Mouse (Mus musculus) cerebellum, postnatal 36 days (tissue): Measurements from ENCODE around the gene Fam81a.

Experiments used
- DNase-seq, 2 experiments: peaks; one replicate each; pipeline ENCODE4 v3.0.0; 2021 to 2022; ENCODE audit warnings: mixed read lengths in 2 of 2

Gene Fam81a

DNA sequence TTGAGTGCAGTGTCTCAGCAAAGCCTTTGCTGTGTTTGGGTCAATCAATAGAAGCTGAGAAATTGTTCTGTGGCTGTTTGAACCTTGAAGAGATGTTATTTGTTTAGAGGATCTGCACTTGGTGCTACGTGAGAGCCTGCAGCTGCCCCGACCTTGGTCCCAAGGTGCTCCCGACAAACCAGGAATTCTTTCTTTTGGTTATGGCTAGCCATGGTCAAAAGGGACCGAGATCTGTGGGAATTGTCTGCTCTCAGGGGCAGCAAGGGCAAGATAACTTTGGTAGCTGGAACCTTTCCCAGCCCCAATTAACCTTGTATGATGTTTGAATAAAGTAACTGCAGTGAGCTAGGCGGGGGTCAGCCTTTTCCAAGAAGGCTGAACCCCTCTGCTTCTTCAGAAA lies 34.2 kb downstream of the Fam81a start:
- DNase-seq, result no peak

DNA sequence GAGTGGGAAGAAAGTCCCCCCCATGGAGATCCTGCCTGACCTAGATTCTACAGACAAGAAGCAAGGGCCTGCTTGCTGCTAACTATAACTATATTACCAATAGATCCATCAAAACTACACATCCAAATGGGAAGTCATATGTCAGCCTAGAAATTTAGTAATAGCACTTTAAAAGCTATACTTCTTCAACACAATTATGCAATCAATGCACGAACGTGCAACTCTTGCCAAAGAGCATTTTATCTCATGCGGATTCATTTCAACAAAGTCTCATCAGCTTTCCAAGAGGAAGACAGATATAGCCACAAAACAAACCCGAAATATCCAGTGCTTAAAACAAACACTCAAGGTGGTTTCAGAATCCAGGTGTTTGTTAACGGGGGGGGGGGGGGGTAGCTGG lies 36.8 kb downstream of the Fam81a start:
- DNase-seq, result no peak

DNA sequence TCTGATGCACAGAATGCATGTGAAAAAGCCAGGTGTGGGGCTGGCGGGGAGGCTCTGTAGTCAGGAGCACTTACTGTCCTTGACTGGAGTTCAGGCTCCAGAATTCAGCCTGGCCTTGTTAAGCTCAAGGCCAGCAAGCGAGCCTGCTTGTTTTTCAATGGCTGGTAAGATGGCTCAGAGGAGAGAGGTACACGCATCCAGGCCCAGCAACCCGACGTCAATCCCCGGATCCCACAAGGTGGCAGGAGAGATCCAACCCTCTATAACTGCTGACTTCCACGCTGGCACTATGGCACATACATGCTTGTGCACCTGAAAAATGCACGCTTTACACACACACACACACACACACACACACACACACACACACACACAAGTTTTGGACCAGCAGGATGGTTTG lies 39.3 kb downstream of the Fam81a start:
- DNase-seq, result no peak

DNA sequence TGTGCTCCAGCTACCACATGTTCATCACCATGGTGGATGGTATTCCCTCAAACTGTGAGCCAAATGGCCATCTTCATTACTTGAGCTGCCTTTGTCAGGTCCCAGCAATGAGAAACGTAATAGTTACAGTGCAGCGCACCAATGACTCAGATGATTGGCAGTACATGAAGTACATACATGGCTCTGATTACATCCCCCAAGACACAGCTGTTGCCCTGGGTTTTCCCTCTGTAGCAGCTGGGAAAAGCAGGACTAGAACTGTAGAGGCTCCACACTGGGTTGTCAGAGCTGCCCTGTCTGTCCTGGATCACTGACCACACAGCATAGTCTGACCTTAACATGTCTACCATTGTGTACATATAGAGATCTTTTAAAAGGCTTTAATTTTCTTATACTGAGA lies 44.8 kb downstream of the Fam81a start:
- no peak for DNase-seq

DNA sequence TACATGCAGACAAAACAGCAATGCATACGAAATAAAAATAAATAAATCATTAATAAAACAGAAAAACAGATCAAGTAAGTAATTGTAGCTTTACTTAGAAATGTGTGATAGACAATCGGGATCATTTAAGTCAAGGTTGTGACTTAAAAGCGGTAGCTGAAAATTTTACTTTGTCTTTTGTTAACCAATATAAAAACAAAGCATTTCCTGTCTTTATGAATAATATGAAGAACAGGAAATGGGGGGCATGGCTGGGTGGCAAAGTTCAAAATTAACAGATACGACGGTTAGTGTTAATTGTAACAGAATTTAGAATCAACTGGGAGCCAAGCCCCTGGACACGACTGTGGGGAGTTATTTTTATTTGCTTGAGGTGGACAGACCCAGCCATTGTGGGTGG lies 47.3 kb downstream of the Fam81a start:
- no peak for DNase-seq

DNA sequence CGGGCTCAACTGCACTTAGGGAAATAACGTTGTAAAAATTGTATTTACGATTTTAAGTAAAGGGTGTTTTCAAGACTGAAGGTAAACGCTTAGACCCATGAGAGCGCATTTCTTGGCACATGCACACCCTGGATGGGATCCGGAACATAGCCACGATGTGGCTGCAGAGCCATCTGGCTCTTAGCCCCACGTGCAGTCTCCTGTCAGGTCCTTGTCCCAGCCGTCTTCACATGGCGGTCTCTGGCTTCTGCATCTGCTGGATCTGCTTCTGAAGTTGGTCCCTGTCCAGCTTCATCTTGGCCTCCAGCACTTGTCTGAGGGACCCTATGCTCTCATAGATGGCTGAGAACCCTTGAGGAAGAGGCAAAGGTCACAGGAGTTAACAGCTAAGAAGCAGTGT lies 51.8 kb downstream of the Fam81a start:
- DNase-seq, result peak; percentile 9 to 11

DNA sequence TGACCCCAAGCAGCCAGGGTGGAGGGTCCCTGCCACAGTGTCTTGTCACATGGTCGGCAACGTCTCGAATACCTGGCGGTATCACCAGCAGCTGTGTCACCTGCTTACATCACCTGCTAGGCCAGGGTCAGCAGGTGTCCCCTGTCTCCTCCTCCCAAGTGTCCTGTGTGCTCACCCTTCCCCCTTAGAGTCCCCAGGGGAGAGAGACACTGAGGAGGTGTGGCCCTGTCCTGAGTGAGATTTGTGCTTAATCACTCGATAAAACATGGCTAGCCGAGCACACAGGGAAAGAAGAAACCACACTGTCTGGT lies 53.6 kb downstream of the Fam81a start:
- DNase-seq, result no peak

DNA sequence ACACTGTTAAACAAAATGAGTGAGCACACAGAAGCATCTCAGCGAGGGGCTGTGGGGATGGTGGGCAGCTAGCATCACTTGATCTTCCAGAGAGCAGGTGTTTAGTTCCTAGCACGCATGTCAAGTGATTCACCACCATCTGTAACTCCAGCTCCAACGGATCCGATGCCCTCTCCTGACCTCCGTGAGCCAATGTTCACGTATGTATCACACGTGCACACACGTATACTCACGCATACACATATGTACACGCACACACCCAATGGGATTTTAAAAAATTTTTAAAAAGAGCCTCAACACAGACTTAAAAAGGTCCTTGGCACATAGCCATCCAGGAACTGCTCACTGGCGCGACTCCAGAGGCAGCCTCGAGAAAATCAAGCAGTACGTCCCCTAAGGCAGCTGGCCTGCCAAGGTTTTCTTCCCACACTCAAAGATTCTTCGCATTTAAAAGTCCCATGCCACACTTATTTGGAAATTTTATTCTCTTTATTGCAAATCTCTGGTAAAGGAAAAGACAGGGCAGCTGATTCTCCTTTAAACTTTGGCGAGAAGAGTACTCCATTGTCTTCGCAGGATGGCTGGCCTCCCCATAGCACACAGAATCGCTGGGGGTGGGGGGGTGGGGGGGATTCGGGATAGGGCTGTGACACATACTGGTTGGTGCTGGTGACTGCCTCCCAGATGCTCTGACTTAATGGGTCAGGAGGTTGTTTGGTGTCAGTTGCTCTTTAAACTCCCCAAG lies 54.1 kb downstream of the Fam81a start:
- DNase-seq, result no peak

DNA sequence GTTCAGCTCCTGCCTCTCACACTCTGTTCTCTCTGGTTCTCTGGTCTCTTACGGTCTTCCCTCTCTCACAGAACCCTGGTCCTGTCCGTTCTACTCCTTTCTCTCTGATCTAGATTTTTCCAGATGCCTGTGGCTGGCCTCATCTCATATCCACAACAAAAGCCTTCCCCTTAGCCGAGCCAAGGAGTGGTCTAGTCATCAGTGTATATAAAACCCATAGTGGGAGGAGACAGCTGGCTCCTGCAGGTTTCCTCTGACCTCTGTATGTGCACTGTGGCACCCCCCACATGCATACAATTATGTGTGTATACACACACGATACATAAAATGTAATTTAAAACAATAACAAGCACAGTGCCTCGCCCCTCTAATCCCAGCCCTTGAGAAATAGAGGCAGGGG lies 55.0 kb downstream of the Fam81a start:
- DNase-seq, result no peak

DNA sequence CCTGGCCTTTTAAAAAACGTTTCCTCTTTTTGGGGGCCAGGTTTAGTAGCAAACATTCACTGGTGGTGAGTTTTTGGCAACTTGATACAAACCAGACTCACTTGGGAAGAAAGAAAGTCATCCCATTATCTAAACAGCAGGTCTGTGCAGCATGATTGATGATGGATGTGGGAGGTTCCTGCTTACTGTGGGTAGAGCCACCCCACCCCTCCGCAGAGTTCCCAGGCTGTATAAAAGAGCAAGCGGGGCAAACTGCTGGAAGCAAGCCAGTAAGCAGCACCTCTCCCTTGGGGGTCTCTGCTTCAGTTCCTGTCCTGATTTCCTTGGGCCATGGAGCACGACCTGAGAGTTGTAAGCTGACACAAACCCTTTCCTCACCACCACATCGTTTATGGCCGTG lies 56.3 kb downstream of the Fam81a start:
- no peak for DNase-seq

DNA sequence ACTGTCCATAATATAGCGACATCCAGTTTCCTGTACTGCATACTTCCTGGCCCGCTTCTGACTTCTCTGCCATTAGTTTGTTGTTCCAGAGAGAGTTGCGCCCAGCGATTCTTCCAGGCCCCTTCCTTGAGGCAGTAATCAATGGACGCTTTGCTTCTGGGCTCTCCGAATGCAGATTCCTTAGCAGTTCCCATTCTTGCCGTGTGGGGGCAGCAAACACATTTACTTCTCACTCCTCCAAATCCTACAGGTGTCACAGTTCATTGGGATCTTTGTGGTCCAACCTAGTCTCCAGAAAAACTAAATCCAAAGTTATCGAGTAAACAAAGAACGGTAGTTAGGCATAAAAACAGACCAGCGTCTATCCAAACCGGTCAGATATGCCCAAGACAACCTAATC lies 58.3 kb downstream of the Fam81a start:
- DNase-seq, result peak; percentile 39 to 44

DNA sequence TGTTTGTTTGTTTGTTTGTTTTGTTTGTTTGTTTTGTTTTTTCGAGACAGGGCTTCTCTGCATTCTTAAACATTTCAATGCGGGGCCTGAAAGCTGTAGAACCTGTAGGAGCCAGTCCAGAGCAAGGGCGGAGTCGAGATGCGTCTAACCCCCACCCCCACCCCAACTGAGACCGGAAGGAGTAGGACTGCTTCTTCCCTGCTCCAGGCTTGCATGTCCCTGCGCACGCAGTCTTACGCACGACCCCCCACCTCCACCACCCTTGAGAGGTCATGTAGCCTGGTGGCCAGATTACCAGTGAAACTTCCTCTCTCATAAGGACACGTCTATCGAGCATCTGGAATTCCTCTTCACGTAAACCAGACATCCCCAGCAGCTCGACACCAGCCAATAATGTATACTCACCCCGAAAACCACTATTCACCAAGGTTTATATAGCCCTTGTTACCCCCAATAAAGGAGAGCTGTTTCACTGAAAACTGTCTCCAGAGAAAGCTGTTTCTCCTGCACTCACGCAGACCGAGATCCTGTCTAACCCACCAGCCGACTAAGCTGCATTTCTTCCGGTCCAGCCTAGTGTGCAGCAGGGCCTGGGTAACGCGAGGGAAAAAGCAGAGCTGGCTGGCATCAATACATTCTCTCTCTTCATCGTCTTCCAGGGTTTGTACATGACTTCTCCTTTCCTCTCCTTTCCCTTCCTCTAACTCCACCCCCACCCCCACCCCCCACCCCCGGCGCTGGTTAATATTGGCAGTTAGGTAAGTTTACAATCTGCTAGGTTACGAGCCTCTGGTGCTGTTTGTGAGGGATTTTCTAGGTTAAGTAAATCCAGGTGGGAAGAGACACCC lies 59.8 kb downstream of the Fam81a start:
- DNase-seq, result no peak

DNA sequence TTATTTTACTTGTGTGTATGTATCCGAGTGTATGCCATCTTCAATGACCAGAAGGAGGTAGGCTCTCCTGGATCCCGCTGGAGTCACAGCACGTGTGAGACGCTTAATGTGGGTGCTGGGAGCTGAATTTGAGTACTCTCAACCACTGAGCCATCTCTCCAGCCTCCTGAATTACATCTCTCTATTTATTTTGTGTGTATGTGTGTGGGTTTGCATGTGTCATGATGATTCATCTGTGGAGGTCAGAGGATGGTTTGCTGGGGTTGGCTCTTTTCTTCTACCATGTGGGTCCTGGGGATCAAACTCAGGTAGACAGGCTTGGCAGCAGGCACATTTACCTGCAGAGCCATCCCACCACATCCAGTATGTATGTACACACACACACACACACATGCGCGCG lies 60.6 kb downstream of the Fam81a start:
- no peak for DNase-seq

DNA sequence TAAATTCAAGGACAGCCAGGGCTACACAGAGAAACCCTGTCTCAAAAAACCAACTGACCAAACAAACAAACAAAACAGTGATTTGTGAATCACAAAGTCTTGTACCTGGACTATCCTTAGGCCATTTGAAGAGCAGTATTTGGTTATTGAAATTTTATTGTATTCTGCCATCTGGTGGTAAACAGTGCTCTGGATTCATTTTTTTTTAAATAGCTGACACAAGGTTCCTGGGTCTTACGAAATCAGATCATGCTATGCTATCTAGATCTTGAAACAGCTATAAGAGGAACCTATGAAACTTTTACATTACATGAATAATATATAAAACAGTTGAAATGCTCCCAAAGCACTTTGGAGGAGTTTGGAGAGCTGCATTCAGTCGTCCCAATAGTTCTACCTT lies 61.4 kb downstream of the Fam81a start:
- DNase-seq, result no peak

DNA sequence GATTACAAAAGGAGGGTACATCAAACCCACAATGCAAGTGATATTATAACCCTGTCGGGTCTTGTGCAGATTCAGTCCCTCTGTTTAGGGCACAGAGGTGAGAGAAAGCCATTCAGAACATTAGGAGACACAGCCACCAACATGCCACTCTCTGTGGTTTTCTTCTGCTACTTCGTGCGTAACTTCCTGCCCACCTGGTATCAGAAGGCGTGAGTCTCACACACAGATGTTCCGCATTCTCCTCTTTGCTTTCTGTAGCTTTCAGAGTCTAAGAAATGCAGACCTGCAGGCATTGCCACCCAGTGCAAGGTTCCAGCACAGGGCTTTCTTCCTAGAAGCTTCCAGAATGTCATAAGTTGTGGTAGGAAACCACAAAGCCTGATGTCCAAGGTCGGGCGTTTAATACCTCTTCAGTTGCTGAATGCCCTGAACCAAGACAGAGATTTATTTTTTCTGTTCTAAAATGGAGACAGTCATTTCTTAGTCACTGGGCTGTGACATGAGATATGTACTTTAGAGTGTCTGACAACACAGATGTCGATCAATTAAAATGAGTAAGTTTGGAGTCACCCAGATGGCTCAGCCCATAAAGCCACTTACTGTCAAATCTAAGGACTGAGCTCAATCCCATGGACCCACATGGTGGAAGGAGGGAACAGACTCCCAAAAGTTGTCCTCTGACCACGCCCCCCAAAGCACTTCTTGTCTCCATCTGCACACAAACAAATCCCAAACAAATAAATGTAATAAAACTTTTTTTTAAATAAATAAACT lies 62.1 kb downstream of the Fam81a start:
- DNase-seq, result no peak

DNA sequence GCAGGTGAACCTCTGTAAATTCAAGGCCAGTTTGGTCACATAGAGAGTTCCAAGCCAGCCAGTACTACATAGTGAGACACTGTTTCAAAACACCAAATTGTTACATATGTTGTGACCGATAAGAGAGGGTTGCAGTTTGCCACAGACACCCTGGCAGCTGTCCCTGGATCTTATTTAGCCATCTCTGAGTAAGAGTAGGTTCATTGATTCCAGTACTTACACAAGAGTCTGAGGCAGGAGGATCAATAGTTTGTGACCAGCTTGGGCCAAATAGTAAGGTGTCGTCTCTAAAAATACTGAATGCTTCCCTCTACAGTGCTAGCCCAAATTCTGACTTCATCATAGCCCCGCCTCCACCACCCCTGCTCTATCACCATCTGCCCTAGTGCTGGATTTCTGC lies 64.3 kb downstream of the Fam81a start:
- no peak for DNase-seq

DNA sequence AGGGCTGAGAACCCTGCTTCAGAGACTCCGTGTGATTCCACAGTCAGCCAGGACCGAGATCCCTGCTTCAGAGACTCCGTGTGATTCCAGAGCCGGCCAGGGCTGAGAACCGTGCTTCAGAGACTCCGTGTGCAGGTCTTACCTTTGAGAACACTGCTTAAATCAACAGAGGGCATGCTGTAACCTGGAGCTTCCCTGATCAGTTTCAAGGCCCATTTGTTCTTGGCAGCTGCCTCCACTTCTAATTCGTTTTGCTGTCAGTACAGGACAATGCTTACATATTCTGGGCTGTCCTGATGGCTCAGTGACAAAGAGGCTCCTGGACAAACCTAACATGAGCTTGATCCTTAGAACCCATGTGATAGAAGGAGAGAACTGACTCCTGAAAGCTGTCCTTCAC lies 65.2 kb downstream of the Fam81a start:
- DNase-seq, result no peak

DNA sequence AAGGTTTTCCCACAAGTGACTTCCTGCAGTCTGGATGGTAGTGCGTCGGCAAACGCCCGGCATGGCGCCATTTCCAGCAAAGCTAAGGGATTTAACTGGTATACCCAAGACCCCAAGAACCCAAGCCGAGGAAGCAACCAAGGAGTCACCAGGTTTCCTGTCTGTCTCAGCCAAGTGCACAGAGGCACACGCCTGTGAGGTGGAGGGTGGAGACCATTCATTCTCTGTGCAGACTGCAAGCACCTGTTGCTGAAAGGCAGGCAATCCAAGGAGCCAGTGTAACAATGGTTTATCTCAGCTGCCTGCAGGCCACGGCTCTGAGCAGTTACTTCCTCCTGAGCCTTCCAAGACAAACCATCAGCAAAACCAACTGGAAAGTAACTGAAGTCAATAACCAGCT lies 70.0 kb downstream of the Fam81a start:
- DNase-seq, result no peak

DNA sequence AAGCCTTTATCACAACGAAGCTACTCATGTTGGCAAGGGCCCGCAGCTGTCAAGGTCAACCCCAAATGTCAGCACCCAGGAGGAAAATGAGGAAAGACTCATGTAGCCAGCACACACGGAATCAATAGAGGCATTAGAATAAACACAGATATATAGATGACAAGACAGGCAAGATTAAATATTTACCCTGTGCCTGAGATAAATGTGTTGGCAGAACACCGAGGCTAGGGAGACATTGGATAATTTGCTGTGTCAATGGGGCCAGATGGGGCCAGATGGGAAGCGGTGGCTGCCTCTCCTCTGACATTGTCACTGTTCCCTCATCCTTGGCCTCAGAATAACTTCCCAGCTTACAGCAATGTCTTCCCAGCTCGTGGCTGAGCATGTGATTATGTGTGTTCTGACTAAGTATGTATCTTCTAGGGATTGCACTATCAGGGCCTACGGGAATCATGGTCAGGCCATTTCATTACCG lies 72.4 kb downstream of the Fam81a start:
- no peak for DNase-seq

DNA sequence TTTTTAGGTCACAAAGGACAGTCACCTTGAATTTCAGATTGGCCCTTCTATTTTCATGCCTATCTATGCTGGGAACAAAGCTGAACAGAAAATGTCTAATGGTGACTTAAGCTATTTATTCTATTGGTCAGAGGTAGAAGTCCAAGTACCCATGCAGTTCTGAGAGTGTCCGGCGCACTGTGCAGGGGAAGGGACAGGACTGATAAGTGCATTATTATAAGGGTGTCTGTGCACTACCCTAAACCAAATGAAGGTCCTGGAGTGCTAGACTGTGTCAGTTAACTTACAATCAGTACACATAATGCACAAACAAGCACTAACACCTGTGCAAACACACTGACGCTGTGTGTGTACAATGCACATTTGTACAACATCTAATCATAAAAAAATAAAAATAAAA lies 74.9 kb downstream of the Fam81a start:
- DNase-seq, result no peak

DNA sequence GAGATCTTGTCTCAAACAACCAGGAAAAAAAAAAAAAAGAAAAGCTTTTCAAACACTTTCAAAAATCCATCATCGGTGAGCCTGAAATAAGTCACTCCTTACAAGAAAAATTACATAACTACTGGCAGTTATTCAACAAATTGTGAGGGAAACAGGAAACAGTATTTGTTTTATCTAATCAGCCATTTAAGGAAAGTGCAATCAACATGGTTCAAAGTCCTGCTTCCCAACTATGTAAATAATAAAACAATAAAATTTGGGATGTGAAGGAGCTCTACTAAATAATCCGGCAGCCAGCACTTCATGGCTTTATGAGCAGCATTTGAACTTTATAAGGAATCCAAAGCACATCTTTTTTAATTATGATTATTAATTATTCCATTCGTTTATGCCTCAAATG lies 80.3 kb downstream of the Fam81a start:
- no peak for DNase-seq

DNA sequence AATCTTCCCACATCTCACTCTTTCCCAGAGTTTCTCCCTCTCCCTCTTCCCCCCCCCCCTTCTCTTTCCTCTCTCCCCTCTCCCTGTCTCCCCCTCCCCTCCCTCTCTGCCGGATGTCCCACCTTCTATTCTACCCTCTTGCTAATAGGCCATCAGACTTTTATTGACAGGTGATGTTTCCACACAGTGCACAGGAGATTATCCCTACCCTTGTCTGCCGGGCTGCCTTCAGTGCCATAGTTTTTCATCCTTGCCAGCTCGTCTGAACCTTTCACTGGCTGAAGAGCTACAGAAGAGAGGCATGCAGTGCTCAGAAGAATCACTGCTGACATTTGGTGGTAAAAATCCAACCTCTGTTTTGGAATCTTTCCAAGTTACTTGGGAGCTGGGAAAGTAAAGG lies 88.9 kb downstream of the Fam81a start:
- DNase-seq, result no peak

DNA sequence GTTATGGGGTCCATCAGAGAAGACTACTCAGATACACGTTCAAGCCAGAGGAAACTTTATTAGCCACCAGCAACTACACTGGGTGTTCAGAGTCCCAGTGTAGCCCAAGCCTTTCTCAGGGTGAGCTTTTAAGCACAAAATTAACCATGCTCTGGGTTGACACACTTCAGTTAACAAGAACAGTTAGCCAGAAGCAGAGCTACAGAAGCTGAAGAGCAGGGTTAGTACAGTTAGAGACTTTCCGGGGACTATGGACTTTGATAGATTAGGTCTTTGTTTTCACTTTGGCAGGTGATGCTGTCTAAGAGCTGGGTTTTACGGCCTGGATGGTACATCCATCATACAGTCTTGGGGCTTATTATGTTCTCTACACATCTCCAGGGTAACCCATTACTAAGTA lies 89.6 kb downstream of the Fam81a start:
- no peak for DNase-seq

DNA sequence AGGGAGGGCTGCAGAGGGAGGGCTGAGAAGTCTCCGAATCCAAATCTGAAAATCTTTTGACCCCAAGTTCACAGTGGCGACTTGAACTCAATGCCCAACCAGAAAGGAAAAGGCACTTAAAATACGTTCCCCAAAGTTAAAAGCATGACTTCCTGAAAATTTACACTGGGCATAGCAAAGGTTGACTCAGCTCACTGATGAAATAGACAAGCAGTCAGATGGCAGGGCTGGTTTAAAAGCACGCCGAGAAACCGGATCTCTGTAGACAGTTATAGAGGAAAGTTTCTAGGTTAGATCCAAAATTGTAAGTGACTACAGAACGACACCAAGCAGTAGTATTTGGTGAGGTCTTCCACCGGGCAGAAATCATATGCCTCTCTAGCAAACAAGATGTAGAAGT lies 92.5 kb downstream of the Fam81a start:
- DNase-seq, result no peak
